Mouse (Mus musculus) heart, embryonic 10.5 days (tissue): ENCODE data around the gene Fgfrl1. TPM values are rescaled to one million over a fixed set of nuclear protein-coding genes. Genes with fewer than 3 reads are reported as not detected.
A peak's percentile ranks its signal among the peaks of the same experiment; 100 is the strongest.

Experiments used
- DNase-seq: peaks from one replicate; pipeline ENCODE4 v3.0.0-alpha.2; 2017; ENCODE audit warnings: low spot score
- H3K27ac ChIP-seq: fragments of 300-500 bp; sonication (generic); 2 replicates; pipeline ENCODE4 v1.5.1; 2016; ENCODE audit warnings: mild to moderate bottlenecking
- H3K27me3 ChIP-seq: fragments of 300-500 bp; sonication (generic); 2 replicates; pipeline ENCODE4 v1.6.1; 2016; ENCODE audit warnings: mild to moderate bottlenecking; ENCODE audit not compliant: poor library complexity, insufficient read depth, severe bottlenecking
- H3K36me3 ChIP-seq: fragments of 300-500 bp; sonication (generic); 2 replicates; pipeline ENCODE4 v1.6.1; 2016; ENCODE audit warnings: mild to moderate bottlenecking, moderate library complexity
- H3K4me1 ChIP-seq: fragments of 300-500 bp; sonication (generic); 2 replicates; pipeline ENCODE4 v1.6.1; 2016; ENCODE audit warnings: mild to moderate bottlenecking
- H3K4me3 ChIP-seq: fragments of 300-500 bp; sonication (generic); 2 replicates; pipeline ENCODE4 v1.5.1; 2016; ENCODE audit warnings: mild to moderate bottlenecking, moderate library complexity
- H3K9me3 ChIP-seq: fragments of 300-500 bp; sonication (generic); 2 replicates; pipeline ENCODE4 v1.6.1; 2016; ENCODE audit warnings: mild to moderate bottlenecking, moderate library complexity
- WGBS: fragments of 180-500 bp; shearing (Covaris S2); methylation state at CpG from one replicate; pipeline ENCODE4 v1.1.7; 2016; 5-methylcytosine and 5-hydroxymethylcytosine counted together
- polyA plus RNA-seq: library from polyadenylated mRNA; unstranded; fragments of >200 nt; fragmentation: Nextera tagmentation; extraction: Ambion mirVana; gene quantifications from 2 replicates; pipeline ENCODE4 v1.2.1, GENCODE M21; 2016

Fgfrl1 gene
- polyA plus RNA-seq, 1 experiment from 2014 or later, result 31.3 TPM

DNA sequence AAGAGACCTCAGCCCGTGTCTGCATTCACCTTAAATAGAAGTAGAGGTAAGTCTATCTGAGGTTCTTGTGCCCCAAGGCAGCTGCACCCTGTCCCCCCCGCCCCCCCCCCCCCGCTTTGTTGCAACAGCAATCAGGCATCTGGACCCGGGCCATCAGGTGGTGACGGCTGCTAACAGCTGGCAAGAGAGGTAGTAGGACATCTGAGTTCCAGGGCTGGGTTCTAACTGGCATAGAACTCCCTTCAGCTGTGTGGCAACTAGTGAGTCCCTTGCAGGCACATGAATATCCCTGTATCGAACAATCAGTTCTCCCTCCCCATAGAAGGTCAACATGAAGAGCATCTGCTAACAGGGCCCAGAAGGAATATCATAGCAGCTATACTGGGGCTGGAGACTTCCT is 19.8 kb downstream of the Fgfrl1 start:
- Histone ChIP-seq H3K36me3 (peaks cover 14% of the 10 kb centered on the region; the same call in 1 of the 2 replicates), H3K4me3 (no peak overlapping the region), H3K27ac (no peak overlapping the region), H3K9me3 (no peaks in the 10 kb centered on the region), H3K4me1 (peaks cover 21% of the 10 kb centered on the region), H3K27me3 (no peaks in the 10 kb centered on the region)
- DNase-seq, result no peak
- 76% methylated on average over 6 of the region's 6 CpGs for WGBS

DNA sequence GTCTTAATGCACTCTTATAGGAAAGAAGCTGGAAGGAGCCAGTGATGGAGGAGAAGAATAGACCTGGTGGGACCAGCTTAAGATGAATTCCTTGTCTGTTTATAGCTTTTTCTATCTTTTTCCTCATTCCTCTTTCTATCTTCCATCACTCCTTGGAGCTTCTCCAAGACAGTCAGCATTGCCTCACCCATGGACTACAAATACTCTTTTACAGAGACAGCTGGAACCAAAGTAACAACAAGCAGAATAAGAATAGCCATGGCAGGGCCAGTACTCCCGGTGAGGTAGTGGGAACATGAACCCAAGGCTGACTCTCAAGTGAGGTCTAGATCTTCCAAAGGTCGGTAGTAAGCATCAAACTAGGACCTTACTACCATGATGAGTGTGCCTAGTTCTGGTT is 20.9 kb downstream of the Fgfrl1 start:
- DNase-seq, result no peak
- H3K36me3 ChIP-seq, result 0 out of 2 replicates have a peak, but pooled peaks cover 5% of the 10 kb centered on the region
- H3K4me1 ChIP-seq, result peaks cover 27% of the 10 kb centered on the region
- H3K27ac ChIP-seq, result no peak overlapping the region
- H3K4me3 ChIP-seq, result no peak overlapping the region
- WGBS, result 81% methylated on average over 2 of the region's 2 CpGs
- no peaks in the 10 kb centered on the region for H3K27me3 ChIP-seq
- no peaks in the 10 kb centered on the region for H3K9me3 ChIP-seq

DNA sequence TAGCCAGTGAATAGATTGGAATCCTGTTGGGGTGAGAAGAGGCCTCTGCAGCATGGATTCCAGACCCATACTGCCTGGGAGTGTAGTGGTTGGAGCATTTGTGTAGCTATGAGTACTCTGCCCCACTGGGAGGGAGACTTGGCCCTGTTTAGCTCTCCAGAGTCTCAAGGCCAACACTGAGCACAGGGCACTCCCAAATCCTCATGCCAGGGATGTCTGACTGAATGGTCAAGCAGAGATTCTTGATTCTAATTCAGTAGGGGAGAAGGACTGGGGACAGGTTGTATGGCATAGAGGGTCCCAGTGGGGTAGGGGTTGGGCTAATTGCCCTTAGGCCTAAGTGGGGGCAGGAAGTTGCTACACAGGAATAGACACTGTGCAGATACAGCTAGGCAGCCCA is 21.5 kb downstream of the Fgfrl1 start:
- no peak overlapping the region for H3K4me3 ChIP-seq
- no peaks in the 10 kb centered on the region for H3K36me3 ChIP-seq
- H3K4me1 ChIP-seq, result peaks cover 29% of the 10 kb centered on the region
- no peak for DNase-seq
- peak overlapping the region; percentile 52; the same call in 1 of the 2 replicates for H3K27ac ChIP-seq
- no peaks in the 10 kb centered on the region for H3K27me3 ChIP-seq
- H3K9me3 ChIP-seq, result no peaks in the 10 kb centered on the region

DNA sequence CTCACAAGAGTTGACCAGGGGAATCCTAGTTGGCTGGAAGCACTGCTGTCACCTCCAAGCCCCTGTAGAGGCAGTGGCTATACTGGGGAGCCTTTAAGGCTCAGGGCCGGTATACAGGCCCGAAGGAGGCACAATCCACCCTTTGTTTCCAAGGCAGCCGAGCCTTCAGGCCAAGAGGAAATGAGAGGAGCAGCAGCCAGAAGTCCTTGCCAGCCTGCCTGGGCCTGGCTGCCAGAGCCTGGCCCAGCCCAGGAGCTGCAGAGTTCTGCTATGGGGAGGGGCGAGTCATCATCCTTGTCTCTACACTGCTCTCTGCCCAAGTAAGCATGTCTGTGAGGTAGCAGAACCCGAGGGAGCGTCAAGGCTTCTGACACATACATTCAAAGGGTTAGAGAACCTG is 22.0 kb downstream of the Fgfrl1 start:
- DNase-seq, result no peak
- 54% methylated on average over 6 of the region's 6 CpGs for WGBS
- Histone ChIP-seq H3K36me3 (no peaks in the 10 kb centered on the region), H3K9me3 (no peaks in the 10 kb centered on the region), H3K27ac (peak overlapping the region; percentile 52; the same call in 1 of the 2 replicates), H3K27me3 (no peaks in the 10 kb centered on the region), H3K4me1 (peaks cover 29% of the 10 kb centered on the region), H3K4me3 (no peak overlapping the region)

DNA sequence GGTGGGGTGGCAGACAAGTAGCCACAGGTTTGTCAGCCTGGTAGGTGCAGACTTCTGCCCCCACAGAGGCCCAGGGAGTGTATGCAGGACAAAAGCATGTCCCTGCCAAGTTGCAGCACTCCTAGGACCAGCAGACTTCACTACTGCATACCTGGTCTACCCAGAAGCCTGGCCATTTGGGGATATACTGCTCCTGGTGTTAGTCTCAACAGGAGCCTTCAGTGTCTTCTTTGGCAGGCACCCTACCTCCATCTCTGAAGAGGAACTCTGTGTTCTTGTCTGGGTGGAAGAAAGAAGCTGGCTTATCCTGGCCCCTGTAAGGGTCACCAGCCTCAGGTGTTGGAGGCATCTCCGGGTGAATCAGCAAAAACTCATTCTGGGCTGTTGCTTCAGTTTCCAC is 23.8 kb downstream of the Fgfrl1 start:
- Histone ChIP-seq H3K9me3 (no peaks in the 10 kb centered on the region), H3K4me3 (no peak overlapping the region), H3K27me3 (no peaks in the 10 kb centered on the region), H3K27ac (no peak overlapping the region), H3K4me1 (peaks cover 33% of the 10 kb centered on the region), H3K36me3 (no peaks in the 10 kb centered on the region)
- DNase-seq, result no peak
- WGBS, result 79% methylated on average over 1 of the region's 1 CpGs

GRCm38 (mm10) chr5:108718051-108718450 is 25.9 kb downstream of the Fgfrl1 start:
- 39% methylated on average over 4 of the region's 4 CpGs for WGBS
- no peak for DNase-seq
- no peaks in the 10 kb centered on the region for H3K27me3 ChIP-seq
- no peaks in the 10 kb centered on the region for H3K9me3 ChIP-seq
- H3K4me3 ChIP-seq, result no peak overlapping the region
- no peaks in the 10 kb centered on the region for H3K36me3 ChIP-seq
- peak overlapping the region; percentile 12 for H3K27ac ChIP-seq
- peaks cover 33% of the 10 kb centered on the region for H3K4me1 ChIP-seq

GRCm38 (mm10) chr5:108719761-108720160 is 27.6 kb downstream of the Fgfrl1 start:
- Histone ChIP-seq H3K27ac (no peak overlapping the region), H3K4me1 (peaks cover 24% of the 10 kb centered on the region), H3K4me3 (no peak overlapping the region), H3K9me3 (no peaks in the 10 kb centered on the region), H3K27me3 (no peaks in the 10 kb centered on the region), H3K36me3 (no peaks in the 10 kb centered on the region)
- WGBS, result 48% methylated on average over 7 of the region's 7 CpGs
- no peak for DNase-seq

GRCm38 (mm10) chr5:108724006-108724405 is 31.8 kb downstream of the Fgfrl1 start:
- H3K4me1 ChIP-seq, result peaks cover 9% of the 10 kb centered on the region; the same call in 1 of the 2 replicates
- no peaks in the 10 kb centered on the region for H3K36me3 ChIP-seq
- no peaks in the 10 kb centered on the region for H3K9me3 ChIP-seq
- DNase-seq, result no peak
- H3K27me3 ChIP-seq, result no peaks in the 10 kb centered on the region
- whole genome bisulfite sequencing, result 42% methylated on average over 2 of the region's 2 CpGs
- H3K4me3 ChIP-seq, result no peak overlapping the region
- H3K27ac ChIP-seq, result no peak overlapping the region

- Histone ChIP-seq H3K36me3 (no peaks in the 10 kb centered on the region), H3K27ac (no peak overlapping the region), H3K4me1 (no peaks in the 10 kb centered on the region), H3K27me3 (no peaks in the 10 kb centered on the region), H3K9me3 (no peaks in the 10 kb centered on the region), H3K4me3 (no peak overlapping the region)
- peak; percentile 88 for DNase-seq
- 28% methylated on average over 5 of the region's 5 CpGs for WGBS
Measured at GRCm38 (mm10) chr5:108726557-108727248, 34.5 kb downstream of the Fgfrl1 start.

- no peaks in the 10 kb centered on the region for H3K27me3 ChIP-seq
- WGBS, result 87% methylated on average over 1 of the region's 1 CpGs
- peak; percentile 55 for DNase-seq
- no peak overlapping the region for H3K4me3 ChIP-seq
- no peak overlapping the region for H3K27ac ChIP-seq
- H3K36me3 ChIP-seq, result no peaks in the 10 kb centered on the region
- no peaks in the 10 kb centered on the region for H3K9me3 ChIP-seq
- no peaks in the 10 kb centered on the region for H3K4me1 ChIP-seq
Measured at GRCm38 (mm10) chr5:108727425-108727824, 35.2 kb downstream of the Fgfrl1 start.

- Histone ChIP-seq H3K9me3 (no peaks in the 10 kb centered on the region), H3K27me3 (no peaks in the 10 kb centered on the region), H3K4me1 (no peaks in the 10 kb centered on the region), H3K36me3 (no peaks in the 10 kb centered on the region), H3K4me3 (no peak overlapping the region), H3K27ac (no peak overlapping the region)
- no peak for DNase-seq
- WGBS, result 61% methylated on average over 2 of the region's 2 CpGs
Measured at GRCm38 (mm10) chr5:108741844-108742243, 49.7 kb downstream of the Fgfrl1 start.

GRCm38 (mm10) chr5:108742596-108742995 is 50.4 kb downstream of the Fgfrl1 start:
- DNase-seq, result no peak
- Histone ChIP-seq H3K9me3 (no peaks in the 10 kb centered on the region), H3K27ac (no peak overlapping the region), H3K4me3 (no peak overlapping the region), H3K36me3 (no peaks in the 10 kb centered on the region), H3K4me1 (no peaks in the 10 kb centered on the region), H3K27me3 (no peaks in the 10 kb centered on the region)
- 65% methylated on average over 2 of the region's 2 CpGs for WGBS

- Histone ChIP-seq H3K4me1 (no peaks in the 10 kb centered on the region), H3K9me3 (no peaks in the 10 kb centered on the region), H3K27me3 (no peaks in the 10 kb centered on the region), H3K27ac (no peak overlapping the region), H3K4me3 (no peak overlapping the region), H3K36me3 (no peaks in the 10 kb centered on the region)
- no peak for DNase-seq
- WGBS, result 61% methylated on average over 2 of the region's 2 CpGs
Measured at GRCm38 (mm10) chr5:108743856-108744255, 51.7 kb downstream of the Fgfrl1 start.

GRCm38 (mm10) chr5:108744629-108745028 is 52.4 kb downstream of the Fgfrl1 start:
- H3K27ac ChIP-seq, result no peak overlapping the region
- no peaks in the 10 kb centered on the region for H3K27me3 ChIP-seq
- no peaks in the 10 kb centered on the region for H3K9me3 ChIP-seq
- no peaks in the 10 kb centered on the region for H3K4me1 ChIP-seq
- no peaks in the 10 kb centered on the region for H3K36me3 ChIP-seq
- 86% methylated on average over 3 of the region's 3 CpGs for WGBS
- H3K4me3 ChIP-seq, result no peak overlapping the region
- DNase-seq, result no peak
